Mouse (Mus musculus): ENCODE results near the gene Setd1a.

DNA sequence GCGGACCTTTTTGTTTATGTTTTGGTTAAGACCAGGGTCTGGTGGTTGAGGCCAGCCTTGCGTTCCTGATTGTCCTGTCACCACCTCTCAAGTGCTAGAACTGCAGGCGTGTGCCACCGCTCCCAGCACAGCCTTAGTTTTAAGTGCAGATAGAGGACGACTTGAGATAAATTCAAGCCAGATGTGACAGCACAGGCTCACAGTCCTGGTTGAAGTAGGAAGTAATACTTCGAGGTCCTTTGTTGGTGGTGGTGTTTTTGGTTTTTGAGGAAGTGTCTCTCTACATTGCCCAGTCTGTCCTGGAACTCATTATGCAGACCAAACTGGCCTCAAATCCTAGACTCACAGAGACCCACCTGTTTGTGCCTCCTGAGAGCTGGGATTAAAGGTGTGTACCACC is 16.8 kb upstream of the Setd1a start:
- no peak for TF ChIP-seq CTCF (IDR thresholded peaks at IDR 0.05; ENCODE audit: control insufficient read depth, insufficient read depth, insufficient read length)
- TF ChIP-seq USF1 (IDR thresholded peaks at IDR 0.05; ENCODE audit: low read depth) = no peak
- no peak for TF ChIP-seq MAX (IDR thresholded peaks at IDR 0.05)
- no peak for TF ChIP-seq CEBPB (IDR thresholded peaks at IDR 0.05; ENCODE audit: low read depth)
- no peak for TF ChIP-seq FOSL1 (IDR thresholded peaks at IDR 0.05; ENCODE audit: insufficient read depth, low read length, poor library complexity, severe bottlenecking)
- no peak for TF ChIP-seq MYOD1 (IDR thresholded peaks at IDR 0.05; ENCODE audit: control insufficient read depth, insufficient read length, low read depth)
- TF ChIP-seq MYOG (IDR thresholded peaks at IDR 0.05; ENCODE audit: control insufficient read depth, extremely low read depth, insufficient read length) = no peak
